8 mouse cellular contexts compared by ENCODE assay signal in genomic region chr7:48881486-48881885, GRCm38 (mm10). TPM values are rescaled to one million over a fixed set of nuclear protein-coding genes. Genes with fewer than 3 reads are reported as not detected.
DNase-seq lines count a peak whose midpoint lies in the region; ATAC-seq and TF ChIP-seq lines count a peak whose summit lies in the region.

Gene E2f8 (minus strand): TSS chr7:48881596.

- peak within 1 kb of the TSS; percentile 84 for H3K4me2 ChIP-seq in intestine, embryonic 16.5 days (ENCODE audit: low read depth, low read length)

- H3K9me3 ChIP-seq in intestine, embryonic 16.5 days (ENCODE audit: control insufficient read depth, low read length) = no peaks in the 10 kb centered on the region

- no peak for TF ChIP-seq CTCF in cortical plate, adult 2 months (IDR thresholded peaks at IDR 0.05; ENCODE audit: extremely low read depth, insufficient read depth, low read length)

- under 1% methylated on average over 39 of the region's 41 CpGs for WGBS in intestine, embryonic 16.5 days

- H3K27me3 ChIP-seq in intestine, embryonic 16.5 days (replicated peaks; ENCODE audit: control insufficient read depth, insufficient read depth, low read length) = no peaks in the 10 kb centered on the region

- H3K4me1 ChIP-seq in cortical plate, adult 2 months (ENCODE audit: control insufficient read depth, insufficient read depth, low read length) = peaks cover 2% of the 10 kb centered on the region; the same call in 1 of the 2 replicates
- H3K4me1 ChIP-seq in intestine, embryonic 16.5 days (ENCODE audit: control insufficient read depth, insufficient read depth, low read length) = peaks cover 27% of the 10 kb centered on the region

- ATAC-seq in granulocyte monocyte progenitor cell, adult 5-6 weeks (replicated peaks; ENCODE audit: poor library complexity, severe bottlenecking) = peak; percentile 29
- peak; percentile 79 for ATAC-seq in intestine, embryonic 16.5 days

- intact Hi-C loops in left cerebral cortex, postnatal 14 days (cut with DNase I) = no loop called here
- intact Hi-C loops in left cerebral cortex, postnatal 25 days (cut with DNase I) = no loop called here

- H3K9ac ChIP-seq in intestine, embryonic 16.5 days (ENCODE audit: low read depth, low read length) = peak within 1 kb of the TSS; percentile 83

- peak within 1 kb of the TSS; percentile 32 for H3K4me3 ChIP-seq in cortical plate, adult 2 months (ENCODE audit: insufficient read depth, low read length)
- peak within 1 kb of the TSS; percentile 76 for H3K4me3 ChIP-seq in intestine, embryonic 16.5 days (ENCODE audit: low read length)

- no peak within 1 kb of the TSS for H3K27ac ChIP-seq in cortical plate, adult 2 months (ENCODE audit: insufficient read depth, low read length)
- H3K27ac ChIP-seq in intestine, embryonic 16.5 days (ENCODE audit: low read length) = peak within 1 kb of the TSS; percentile 84

- TF ChIP-seq POLR2A in cortical plate, adult 2 months (IDR thresholded peaks at IDR 0.05; ENCODE audit: extremely low read depth, insufficient read depth, low read length) = no peak

- no peaks in the 10 kb centered on the region for H3K36me3 ChIP-seq in intestine, embryonic 16.5 days (ENCODE audit: control insufficient read depth, insufficient read depth, low read length)

- peak; percentile 42 to 55 for DNase-seq in left cerebral cortex, postnatal 14 days (ENCODE audit: low spot score in 2 of 2)
- DNase-seq in left cerebral cortex, postnatal 25 days (ENCODE audit: low spot score in 2 of 2) = no peak
- peak; percentile 54 to 60 for DNase-seq in lung, adult 18-20 months
- peak; percentile 58 for DNase-seq in ovary, postnatal 10 days (ENCODE audit: low spot score)
- DNase-seq in thymus, postnatal 4 days = peak; percentile 88

RNA-seq across cellular contexts. Expression of gene E2f8, which starts in this region (rescaled TPM):
- under 1 TPM; 0.70 to 0.87 TPM for total RNA-seq in left cerebral cortex, postnatal 14 days (2021)
- under 1 TPM; 0.50 to 0.57 TPM for total RNA-seq in left cerebral cortex, postnatal 25 days (2021)
- 0.34 and 0.44 TPM in 2 replicates for polyA plus RNA-seq in cortical plate, adult 2 months (2012; rRNA removed)
- 92.7 and 99.0 TPM in 2 replicates for total RNA-seq in granulocyte monocyte progenitor cell, adult 5-6 weeks (2014; fragmentation: Nextera tagmentation)
- total RNA-seq in granulocyte monocyte progenitor cell, adult 5-6 weeks (2017) = 29.6 and 41.6 TPM in 2 replicates
- 21.9 and 24.2 TPM in 2 replicates for polyA plus RNA-seq in intestine, embryonic 16.5 days (2015; fragmentation: Nextera tagmentation; extraction: Ambion mirVana)

Comparison
In these comparisons a context has a peak if more than half of its experiments do, and no peak if none do; other contexts are left out.
1. RNA of gene E2f8 (total RNA-seq): 29.6 to 99.0 TPM in granulocyte monocyte progenitor cell, adult 5-6 weeks; 0.70 to 0.87 TPM in left cerebral cortex, postnatal 14 days and 0.50 to 0.57 TPM in left cerebral cortex, postnatal 25 days; every median in the first group is over 10 times any median in the second.
2. RNA of gene E2f8 (polyA plus RNA-seq): 21.9 to 24.2 TPM in intestine, embryonic 16.5 days; 0.34 to 0.44 TPM in cortical plate, adult 2 months; every median in the first group is over 10 times any median in the second.
3. Peak in DNase-seq in left cerebral cortex, postnatal 14 days; RNA of the gene not detected or under 1 TPM.
4. DNase-seq: peak in lung, adult 18-20 months (2 of 2), ovary, postnatal 10 days (single experiment) and thymus, postnatal 4 days (single experiment); none in left cerebral cortex, postnatal 25 days (0 of 2).